Mouse (Mus musculus): ENCODE data around the gene Dusp18.
"Not testable (repeated sequence)": the region's sequence is repeated elsewhere in the genome, so short reads cannot be mapped to it uniquely, and the experiment has no call there.

Dusp18 gene

DNA sequence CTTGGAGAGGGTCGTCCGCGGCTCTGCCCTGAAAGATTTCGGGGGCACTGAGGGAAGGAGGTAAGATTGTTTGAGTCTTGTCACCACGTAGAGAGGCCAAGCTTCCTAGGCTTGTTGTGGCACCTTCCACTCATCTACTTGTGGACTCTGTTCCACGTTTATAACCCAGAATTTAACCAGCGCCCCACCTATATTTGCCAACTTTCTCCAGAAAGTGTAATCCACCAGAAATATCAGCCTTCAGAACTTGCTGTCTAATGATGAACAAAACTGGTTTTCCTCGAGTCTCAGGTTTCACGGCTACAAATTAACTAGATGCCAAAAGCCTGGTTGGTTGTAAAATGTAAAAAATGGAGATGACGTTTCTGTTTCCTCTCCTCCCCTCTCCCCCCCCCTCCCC lies 418 bp downstream of the Dusp18 start:
- no peak for DNase-seq

DNA sequence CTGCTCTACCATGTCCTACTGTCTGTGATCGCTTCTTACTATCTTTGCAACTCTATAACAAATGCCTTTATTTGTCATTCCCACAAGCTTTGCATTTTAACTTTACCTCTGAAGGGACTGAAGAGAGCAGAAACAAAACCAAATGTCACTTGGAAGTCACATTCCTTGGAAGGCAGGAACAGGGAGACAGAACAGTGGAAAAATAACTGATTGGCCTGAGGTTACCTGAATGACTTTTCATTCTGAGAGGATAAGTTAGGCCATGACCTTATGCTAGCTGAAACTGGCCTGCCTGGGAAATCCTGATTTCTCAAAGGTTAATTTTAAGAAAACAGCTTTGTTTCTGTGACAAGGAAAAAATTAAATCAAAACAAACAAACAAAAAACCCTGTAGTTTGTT lies 893 bp downstream of the Dusp18 start:
- no peak for DNase-seq

DNA sequence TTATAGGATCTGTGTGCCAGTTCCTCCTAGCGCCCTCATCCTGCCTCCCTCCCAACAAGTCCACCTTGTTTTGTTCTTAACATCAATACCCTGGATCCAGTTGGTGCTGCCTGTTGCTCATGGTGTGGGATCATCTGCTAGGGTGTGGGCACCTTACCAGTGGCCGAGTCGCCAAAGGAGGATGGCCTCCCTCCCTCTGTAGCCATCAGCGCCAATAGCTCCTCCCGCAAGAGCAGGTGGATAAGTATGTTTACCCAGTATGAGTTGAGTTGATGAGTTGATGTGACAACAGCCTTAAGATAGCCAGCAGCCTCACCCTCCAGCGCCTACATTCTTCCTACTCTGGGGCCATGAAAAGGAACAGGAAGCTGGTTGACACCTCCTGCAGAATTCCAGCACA lies 5.3 kb downstream of the Dusp18 start:
- DNase-seq: peak in 1 of 2 experiments; percentile 12

- no peak for DNase-seq
Measured at GRCm38 (mm10) chr11:3902516-3902915, 7.5 kb downstream of the Dusp18 start.

GRCm38 (mm10) chr11:3903046-3903445 lies 8.0 kb downstream of the Dusp18 start:
- peak; percentile 95 to 98 for DNase-seq

DNA sequence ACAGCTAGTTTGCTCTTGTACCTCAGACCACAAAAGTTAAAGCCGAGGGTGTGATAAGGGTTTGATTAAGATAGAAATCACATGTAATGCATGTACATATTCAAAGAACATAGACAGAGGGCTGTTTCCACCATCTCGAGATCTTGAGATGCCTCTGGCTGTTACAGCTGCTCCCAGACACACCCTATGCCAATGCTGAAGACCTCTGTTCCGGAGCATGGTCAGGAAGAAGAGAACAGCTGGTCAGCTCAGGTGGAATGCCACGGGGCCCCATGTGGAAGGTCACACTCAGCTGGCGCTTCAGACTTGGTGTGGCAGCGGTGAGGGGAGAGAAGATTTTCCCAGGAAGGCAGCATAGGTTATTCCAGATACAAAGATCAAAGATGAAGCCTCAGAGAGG lies 9.6 kb downstream of the Dusp18 start:
- peak in 1 of 2 experiments; percentile 27 for DNase-seq

- peak in 1 of 2 experiments; percentile 28 for DNase-seq
Measured at GRCm38 (mm10) chr11:3905446-3905845, 10.4 kb downstream of the Dusp18 start.

DNA sequence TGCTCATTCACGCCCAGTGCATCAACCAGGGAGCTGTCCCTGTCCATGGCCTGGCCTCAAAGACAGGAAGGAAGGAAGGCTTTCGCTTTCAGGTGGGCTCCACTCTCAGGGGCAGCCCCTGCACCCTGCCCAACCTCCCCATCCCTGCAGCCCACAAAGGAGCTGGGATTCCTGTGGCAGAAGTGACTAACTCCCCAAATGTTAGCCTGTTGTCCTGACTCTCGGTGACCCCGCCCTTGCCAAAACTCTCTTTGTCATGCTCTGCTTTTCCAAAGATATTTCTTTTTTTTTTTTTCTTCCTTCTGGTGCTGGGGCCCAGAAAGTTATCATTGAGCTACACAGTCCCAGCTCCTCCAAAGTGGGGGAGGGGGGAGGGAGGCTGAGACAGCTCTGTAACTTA lies 14.2 kb downstream of the Dusp18 start:
- DNase-seq: no peak

- DNase-seq: peak; percentile 29 to 65
Measured at GRCm38 (mm10) chr11:3910513-3911310, 15.7 kb downstream of the Dusp18 start.

- not testable (repeated sequence) for DNase-seq
Measured at GRCm38 (mm10) chr11:3911440-3911839, 16.4 kb downstream of the Dusp18 start.

DNA sequence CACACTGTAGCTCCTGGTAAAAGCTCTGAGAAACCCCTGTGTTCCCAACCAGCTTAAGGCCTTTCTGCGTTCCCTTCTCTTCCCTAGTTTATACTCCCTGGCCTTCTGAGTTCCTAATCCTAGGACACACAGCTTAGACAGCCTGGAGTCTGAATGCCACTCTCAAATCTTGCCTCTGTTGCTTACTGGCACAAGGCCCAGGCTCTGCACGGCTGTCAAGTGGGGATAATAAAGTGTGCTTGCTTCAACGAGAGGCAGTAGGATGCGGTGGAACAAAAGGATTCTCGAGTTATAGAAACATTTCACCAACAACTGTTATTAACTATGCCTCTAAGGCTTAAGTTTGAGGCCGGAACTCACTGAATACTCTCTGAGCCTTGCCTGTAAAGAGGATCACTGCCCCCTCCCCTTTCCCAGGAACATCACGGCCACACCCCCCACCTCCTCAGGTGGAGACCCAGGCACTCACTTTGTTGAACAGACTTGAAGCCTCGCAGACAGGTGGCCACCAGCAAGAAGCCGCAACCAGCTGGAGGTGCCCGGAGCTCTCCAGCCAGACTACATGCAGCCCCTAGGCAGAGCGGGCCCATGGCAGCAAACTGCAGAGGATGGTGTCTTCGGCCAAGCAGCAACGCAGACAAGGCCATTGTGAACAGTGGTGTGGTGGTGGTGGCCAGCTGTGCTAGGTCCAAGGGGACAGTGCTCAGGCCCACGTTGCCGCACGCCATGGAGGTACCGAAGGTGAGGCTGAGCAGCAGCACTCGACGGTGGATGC lies 17.2 kb downstream of the Dusp18 start:
- DNase-seq: no peak

- peak; percentile 24 to 61 for DNase-seq
Measured at GRCm38 (mm10) chr11:3912875-3913271, 17.8 kb downstream of the Dusp18 start.

- DNase-seq: peak; percentile 95 to 98
Measured at GRCm38 (mm10) chr11:3913316-3914108, 18.5 kb downstream of the Dusp18 start.

GRCm38 (mm10) chr11:3914109-3914840 lies 19.2 kb downstream of the Dusp18 start, which contains the start of gene Slc35e4:
Gene Slc35e4, minus strand, starts transcription at chr11:3914664.
- peak; percentile 85 to 92 for DNase-seq

GRCm38 (mm10) chr11:3918738-3919137 lies 23.7 kb downstream of the Dusp18 start:
- peak in 1 of 2 experiments; percentile 54 for DNase-seq

- DNase-seq: no peak
Measured at GRCm38 (mm10) chr11:3920476-3920875, 25.4 kb downstream of the Dusp18 start.

- DNase-seq: peak; percentile 55 to 68
Measured at GRCm38 (mm10) chr11:3921281-3921850, 26.3 kb downstream of the Dusp18 start.

GRCm38 (mm10) chr11:3922115-3922514 lies 27.1 kb downstream of the Dusp18 start:
- DNase-seq: peak in 1 of 2 experiments; percentile 35

GRCm38 (mm10) chr11:3922731-3923130 lies 27.7 kb downstream of the Dusp18 start:
- DNase-seq: no peak

DNA sequence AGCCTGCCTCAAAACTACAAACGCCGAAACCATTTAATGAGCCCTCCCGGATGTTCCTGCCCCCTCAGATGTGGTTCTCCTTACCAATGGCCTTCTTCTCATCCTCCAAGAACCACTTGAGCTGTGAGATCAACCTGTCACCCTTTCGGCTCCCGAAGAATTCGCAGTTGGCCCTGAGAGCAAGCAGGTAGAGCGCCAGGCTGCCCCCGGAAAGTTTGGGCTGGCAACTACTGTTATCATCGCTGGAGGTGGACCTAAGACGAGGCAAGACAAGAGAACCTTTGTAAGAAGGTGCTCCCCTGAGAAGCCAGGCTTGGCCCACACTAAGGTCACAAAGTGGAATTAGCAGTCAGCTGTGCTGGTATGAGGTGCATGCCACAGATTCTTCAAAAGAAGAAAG lies 30.9 kb downstream of the Dusp18 start:
- peak in 1 of 2 experiments; percentile 31 for DNase-seq

DNA sequence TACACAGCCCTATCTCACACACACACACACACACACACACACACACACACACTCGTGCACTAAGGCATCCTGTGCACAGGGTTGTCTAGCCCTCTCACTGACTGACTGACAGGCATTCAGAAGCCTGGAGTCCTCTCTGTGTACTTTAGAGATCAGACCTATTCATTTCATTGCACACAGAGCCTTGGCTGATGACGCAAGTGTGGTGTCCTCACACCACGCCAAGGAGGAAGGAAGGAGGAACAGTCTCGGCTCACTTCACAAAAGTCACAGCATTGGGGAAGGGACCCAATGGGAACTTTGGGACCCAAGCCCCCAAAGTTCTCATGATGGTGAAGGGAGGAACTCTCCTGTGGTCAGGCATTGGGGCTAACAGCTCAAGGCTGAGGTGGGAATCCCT lies 35.0 kb downstream of the Dusp18 start:
- peak in 1 of 2 experiments; percentile 53 for DNase-seq

DNA sequence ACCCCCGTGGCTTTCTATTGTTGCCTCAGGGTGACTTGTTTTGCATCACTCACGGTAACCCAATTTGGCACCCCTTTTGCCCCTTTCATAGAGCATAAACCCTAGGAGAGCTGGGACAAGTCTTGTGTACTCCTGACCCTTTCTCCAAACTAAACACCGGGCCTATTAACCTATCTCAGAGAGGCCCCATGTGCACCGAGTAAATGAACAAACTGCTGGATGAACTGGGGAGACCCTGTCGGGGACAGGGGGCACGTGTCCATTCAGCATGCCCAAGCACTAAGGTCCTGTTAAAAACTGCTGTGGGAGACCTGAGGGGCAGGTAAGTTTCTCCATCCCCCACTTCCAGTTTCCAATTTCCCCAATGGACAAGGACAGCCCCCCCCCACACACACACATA lies 35.9 kb downstream of the Dusp18 start:
- peak in 1 of 2 experiments; percentile 73 for DNase-seq
